Mouse (Mus musculus) cerebellum, adult 8-10 months (tissue): ENCODE measurements around the gene Fkbp4.
A peak's percentile ranks its signal among the peaks of the same experiment; 100 is the strongest.

Source experiments
- DNase-seq: peaks from one replicate; pipeline ENCODE4 v3.0.0; 2022

Fkbp4 gene

DNA sequence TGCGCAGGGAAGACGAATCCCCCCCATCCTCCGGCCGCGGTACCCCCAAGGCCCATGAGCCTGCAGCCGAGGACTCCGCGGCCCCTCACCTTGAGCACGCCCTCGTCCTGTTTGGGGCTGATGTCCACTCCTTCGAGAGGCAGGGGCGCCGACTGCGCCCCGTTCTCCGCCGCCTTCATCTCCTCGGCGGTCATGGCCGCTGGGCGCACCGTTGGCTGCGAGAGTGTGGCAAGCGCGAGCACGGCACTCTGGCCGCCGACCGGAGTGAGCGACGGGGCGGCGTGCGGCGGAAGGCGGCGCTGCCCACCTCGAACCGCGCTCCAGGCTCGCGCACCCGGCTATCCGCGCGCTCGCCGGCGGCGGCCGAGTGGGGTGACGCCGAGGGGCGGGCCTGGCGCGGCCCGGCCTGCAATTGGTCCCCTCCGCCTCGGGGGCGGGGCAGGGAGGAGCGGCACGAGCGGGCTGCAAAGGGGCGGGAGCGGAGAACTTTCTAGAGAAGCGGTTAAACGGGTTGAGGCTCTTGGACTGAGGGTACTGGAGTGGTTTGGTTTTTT lies at the start of gene Fkbp4:
TSS of gene Fkbp4 (minus strand) at position 361 of the 554 bp plus-strand sequence.
- DNase-seq, result peak; percentile 92

DNA sequence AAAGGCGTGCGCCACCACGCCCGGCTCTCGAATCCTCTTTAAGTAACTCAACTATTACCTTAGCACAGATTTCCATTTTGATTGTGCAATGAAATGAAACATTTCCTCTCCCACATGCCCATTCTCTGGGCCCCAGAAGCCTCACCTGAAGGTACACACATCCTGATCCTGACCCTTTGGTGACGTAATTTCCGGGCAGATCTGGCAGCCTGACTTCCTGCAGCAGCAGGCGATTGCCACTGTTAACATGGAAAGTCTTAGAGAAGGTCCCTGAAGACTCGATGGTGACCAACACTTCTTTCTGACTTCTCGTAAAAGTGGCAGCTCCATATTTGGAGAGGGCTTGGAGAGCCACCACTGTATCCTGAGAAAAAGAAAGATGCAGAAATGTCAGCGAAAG lies 49.3 kb upstream of the Fkbp4 start:
- DNase-seq, result no peak

DNA sequence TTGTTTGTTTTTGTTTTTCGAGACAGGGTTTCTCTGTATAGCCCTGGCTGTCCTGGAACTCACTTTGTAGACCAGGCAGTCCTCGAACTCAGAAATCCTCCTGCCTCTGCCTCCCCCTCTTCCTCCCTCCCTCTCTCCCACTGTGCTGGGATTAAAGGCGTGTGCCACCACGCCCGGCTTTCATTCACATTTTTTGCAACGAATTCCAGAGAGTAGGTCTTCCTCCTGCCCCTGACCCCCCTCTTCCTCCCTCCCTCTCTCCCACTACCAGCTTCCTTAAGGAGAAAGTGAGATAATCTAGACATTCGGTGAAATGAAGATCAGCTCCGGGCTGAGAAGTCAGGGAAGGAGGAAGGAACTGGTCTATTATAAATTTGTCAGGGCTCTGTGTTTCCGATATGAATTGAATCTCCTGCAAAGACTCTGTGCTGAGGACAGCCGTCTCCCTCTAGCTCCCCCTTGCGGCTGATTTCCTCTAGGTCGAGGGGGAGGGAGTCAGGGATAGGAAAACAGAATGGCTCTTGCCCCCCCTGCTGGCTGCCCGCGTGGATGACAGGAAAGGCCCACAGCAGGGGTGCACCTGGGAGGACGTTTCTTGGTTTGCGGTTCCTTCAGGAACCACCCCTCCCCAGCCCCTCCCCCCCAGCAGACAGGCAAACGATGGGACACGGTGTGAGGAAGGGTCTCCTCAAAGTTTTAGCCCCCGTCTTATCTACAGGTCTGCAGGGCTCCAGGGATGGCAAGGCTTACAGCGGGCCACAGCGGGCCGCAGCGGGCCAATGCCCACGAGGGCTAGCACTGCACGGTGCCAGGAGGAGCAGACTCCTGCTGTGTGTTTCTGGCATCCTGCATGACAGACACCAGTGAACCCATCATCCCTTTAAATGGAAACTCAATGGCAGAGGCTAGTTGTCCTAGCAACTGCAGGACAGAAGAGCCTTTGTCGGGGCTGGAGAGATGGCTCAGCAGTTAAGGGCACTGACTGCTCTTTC lies 41.3 kb upstream of the Fkbp4 start:
- peak; percentile 98 for DNase-seq

DNA sequence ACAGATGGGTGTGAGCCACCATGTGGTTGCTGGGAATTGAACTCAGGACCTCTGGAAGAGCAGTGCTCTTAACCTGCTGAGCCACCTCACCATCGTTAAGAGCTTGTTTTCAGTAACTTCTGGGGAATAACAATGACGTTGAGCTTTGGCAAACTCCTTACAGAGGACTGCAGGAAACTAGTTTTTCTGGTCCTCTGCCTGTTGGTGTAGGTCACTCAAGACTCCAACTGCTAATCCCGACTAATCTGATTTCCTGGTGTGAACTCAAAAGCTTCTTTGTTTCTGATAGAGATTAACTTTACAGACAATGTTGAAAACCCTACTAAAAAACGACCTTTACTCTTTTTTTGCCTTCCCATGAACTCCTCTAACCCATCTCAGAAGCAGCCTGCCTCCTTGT lies 39.0 kb upstream of the Fkbp4 start:
- DNase-seq, result no peak

DNA sequence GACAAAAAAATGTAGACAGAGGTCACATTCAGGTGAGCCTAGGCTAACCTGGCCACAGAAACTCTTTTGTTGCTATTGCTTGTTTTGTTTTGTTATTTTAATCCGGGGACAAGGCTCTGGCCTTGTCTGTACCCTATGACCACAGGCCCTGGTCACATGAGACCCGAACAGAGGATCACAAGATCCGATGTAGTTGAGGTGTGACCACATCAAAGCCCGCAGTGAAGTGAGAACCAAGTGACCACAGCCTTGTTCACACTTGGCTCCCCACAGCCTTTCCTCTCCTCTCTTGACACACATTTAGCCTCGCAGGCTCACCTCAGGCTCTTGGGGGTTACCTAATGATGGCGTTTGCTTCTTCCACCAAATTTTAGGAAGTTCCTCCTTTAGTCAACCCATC lies 35.6 kb upstream of the Fkbp4 start:
- DNase-seq, result no peak

DNA sequence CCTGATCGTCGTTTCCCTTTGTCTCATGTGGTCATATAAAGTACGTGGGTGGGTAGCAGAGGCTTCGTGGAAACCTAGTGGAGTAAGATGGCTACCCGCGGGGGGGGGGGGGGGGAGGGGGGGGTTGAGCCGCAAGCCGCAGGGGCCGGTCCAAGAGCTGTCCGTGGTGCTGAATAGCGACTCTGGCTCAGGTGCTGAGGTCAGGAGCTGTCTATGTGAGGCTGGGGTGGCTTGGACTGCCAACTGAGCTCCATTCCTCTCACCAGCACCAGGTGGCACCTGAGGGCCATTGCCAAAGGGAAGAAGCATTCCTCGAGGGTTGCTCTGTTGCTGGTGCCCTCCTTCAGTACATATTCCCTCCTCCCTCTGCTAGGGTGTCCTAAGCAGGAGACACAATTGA lies 31.0 kb upstream of the Fkbp4 start:
- no peak for DNase-seq

DNA sequence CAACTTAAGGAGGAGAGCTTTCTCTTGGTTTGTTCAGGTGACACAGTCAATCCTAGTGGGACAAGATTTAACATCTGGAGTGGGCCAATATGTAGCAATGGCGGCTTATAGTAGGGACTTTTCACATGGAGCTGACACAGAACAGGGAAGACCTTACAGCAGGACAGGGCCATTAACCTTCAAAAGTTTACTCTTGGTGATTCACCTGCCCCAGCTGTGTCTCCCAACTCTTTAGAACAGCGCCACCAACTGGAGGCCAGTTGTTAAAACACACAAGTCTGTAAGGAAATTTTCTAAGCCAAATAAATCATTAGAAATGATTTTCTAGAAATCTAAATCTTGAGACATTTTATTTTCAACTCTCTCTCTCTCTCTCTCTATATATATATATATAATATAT lies 28.8 kb upstream of the Fkbp4 start:
- no peak for DNase-seq

DNA sequence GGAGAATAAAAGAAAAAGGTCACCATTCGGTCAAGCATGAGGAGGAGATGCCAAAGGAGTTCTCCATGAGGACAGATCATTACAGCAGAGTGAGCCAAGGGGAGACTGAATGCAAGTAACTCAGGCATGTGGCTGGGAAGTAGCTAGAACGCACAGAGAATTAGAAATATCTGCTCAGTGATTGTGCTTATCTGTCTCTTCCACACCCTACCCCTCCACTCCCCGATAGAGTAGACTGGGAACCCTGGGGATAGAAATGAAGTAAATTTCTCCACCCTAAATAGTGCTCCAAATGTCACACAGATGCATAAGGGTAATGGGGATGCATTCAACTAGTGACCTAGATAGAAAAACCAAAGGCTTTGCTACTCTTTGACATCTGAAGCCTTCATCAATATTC lies 28.1 kb upstream of the Fkbp4 start:
- no peak for DNase-seq

DNA sequence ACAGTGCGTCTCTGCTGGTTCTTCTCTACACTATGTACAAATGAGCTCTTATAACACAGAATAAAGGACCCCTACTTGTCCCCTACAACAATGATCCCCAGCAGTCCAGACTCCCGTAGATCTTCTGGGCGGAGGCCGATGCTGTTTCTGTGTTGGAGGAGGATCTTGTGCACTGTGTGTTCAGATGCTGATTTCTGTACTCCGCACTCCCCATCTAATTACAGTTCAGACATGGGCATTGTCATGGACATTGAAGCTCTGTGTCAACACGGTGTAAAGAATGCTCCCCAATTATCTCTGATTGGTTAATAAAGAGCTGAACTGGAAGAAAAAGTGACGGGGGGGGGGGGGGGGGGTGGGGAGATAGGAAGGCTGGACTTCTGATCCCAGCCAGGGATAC lies 27.6 kb upstream of the Fkbp4 start:
- DNase-seq, result no peak

DNA sequence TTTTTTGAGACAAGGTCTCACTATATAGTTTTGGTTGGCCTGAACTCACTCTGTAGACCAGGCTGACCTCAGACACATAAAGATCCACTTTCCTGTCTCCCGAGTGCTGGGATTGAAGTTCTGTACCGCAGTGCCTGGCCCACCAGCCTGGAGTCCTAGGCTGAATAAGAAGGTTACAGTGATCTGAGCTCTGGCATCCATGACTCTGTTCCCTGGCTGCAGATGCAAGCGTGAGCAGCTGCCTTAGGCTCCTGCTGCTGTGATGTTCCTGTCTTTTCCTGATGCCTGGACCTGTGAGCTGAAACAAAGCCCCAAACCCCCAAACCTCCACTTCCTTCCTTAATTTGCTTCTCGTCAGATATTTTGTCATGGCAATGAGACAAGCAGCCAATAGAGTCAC lies 26.5 kb upstream of the Fkbp4 start:
- no peak for DNase-seq

DNA sequence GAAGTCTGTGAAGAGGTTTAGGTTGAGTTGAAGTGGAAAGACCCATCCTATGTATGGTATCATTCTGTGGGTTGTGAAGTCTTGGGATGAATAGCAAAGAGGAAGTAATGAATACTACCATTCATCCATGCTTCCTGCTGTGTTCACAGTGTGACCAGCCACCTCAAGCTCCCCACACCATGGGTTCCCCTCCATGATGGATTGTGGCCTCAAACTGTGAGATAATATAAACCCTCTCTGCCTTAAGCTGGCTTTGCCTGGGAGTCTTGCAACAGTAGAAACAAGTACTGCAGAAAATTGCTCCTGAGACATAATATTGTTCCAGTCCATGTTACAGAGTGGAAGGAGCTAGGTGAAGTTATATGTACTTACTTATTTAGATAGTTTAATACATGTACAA lies 23.1 kb upstream of the Fkbp4 start:
- DNase-seq, result no peak

DNA sequence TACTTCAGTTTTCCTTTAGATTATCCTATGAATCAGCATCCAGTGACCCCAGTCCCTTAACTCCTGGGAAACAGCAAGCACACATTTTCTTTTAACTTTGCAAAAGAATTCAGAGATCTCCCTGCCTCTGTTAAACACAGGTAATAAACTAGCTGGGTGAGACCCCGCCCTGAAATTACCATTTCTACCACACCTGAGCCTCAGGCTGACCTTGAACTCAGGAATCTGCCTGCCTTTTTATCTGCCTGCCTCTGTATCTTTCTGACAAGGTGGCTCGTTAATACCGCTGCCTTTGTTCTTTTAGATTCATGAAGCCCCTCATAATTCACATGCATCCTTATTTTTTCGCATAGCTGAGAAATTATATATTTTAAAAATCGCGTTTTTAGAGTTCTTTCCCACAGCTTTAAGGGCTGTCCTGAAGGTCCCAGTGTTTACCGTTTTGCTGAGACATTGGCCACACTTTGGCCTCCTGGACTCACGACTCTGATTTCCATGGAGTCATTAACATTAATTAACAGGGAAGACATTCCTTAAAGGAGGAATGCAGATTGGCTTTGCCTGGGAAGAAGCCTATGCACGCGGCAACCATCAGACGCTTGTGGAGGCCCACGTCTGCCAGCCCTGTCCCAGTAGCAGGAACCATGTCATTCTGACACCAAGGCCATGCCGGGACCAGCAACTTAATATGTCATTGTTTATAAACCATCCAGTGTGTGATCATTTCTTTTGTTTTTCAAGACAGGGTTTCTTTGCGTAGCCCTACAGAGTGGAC lies 22.4 kb upstream of the Fkbp4 start:
- DNase-seq, result no peak

DNA sequence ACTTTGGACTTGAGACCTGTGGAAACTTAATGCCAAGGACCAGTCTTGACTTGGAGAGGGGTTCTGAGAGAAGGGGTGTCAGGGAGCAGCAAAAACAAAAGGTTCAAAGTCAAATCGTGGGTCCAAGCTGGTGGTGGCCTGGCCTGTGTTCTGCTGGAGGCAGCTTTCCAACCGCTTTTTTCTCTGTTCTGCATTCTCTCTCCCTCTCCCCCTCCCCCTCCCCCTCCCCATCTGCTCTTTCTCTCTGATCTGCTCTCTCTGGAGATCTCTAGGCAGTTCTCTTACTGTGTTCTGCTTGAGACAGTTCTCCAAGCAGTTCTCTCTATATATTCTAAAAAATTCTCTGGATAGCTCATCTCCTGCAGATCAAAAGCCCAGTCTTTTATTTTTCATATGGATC lies 21.8 kb upstream of the Fkbp4 start:
- DNase-seq, result no peak

DNA sequence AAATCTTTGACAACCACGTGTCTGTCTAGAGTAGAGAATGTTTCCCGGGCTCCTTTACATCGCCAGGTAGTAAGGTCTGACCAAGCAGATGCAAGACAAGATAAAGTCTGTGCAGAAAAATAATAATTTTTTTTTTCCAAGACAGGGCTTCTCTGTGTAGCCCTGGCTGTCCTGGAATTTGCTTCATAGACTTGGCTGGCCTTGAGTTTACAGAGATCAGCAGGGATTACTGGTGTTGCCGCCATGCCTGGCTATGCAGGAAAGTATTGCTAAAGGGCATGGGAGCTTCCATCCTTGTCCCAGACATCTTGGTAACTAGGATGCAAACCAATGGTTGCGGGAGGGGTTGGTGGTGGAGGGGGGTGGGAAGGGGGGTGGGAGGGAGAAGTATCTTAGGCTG lies 18.7 kb upstream of the Fkbp4 start:
- DNase-seq, result no peak

DNA sequence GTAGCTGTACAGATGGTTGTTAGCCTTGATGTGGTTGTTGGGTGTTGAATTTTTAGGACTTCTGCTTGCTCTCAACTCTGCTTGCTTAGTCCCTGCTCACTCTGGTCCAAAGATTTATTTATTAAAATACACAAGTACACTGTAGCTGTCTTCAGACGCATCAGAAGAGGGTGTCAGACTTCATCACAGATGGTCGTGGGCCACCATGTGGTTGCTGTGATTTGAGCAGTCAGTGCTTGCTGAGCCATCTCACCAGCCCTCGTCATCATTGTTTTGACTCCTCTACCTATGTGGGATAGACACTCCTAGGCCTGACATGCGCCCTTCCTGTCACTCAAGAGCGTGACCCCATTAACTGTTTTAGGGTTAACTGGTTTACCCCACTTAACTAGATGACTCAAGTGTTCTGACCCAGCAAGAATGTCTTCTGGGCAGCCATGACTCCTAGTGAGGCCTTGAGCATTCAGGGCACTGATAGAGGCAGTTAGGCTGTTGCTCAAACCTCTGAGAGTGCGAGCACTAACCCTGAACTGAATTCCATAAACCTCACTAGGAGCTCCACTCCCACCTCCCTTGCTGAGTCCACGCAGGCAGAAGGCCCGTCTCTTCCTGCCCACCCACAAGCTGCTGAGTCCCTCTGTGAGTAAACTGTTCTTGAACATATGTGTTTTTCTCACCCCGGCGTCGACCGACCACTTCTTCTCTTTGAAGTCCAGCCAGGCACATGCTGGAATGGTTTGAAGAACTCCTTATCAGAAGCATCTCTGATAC lies 17.5 kb upstream of the Fkbp4 start:
- no peak for DNase-seq

DNA sequence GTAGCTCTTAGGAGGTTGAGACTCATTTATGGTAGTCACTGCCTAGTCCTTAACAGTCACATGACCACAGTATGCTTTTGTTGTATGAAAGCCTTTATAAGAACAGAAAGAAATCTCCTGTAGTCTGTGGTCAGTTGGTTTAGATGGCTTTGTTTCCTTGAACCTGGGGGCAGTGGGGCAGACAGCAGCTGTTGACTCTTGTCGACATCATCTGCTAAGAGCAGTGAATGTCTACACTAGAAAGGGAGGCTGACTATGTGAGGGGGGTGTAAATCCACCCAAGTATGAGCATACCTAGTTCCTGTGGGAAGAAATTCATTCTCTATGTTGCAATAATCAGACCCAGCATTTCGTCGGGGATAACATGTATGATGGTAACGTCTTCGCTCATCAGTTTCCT lies 8.6 kb upstream of the Fkbp4 start:
- DNase-seq, result no peak

DNA sequence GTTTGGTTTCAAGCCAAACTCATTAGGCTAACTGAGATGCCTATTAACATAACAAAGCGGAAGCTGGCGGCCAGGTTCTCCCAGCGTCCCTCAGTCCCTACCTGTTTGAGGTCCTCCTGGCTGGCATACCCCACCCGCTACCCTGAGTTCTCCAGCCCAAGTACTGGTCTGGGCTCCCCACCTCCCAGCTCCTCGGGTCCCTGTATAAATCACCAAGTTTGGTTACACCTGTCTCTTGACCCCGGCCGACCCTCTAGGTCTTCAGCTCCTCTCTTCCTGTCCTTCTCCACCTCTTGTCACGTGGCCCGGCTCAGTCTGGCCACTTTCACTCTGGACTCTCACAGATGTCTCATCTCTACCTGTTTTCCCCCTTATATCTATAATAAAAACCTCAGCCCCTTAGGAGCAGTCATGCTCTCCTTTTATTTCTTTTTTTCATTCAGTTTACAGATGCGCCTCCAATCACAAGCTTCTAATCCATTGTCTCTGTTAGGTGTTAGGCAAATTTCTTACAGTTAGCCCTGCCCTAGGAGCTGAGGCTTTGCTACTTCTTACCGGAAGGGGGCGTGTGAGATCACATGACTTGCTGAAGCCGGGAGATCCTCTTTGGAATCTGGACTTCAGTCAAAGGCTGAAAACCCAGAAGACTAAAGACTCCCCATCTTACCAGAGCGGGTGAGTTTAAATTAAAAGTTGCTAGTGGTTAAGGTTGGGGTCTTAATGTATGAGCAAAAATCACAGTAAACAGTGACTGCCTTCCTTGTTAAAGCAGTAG lies 7.5 kb upstream of the Fkbp4 start:
- no peak for DNase-seq

DNA sequence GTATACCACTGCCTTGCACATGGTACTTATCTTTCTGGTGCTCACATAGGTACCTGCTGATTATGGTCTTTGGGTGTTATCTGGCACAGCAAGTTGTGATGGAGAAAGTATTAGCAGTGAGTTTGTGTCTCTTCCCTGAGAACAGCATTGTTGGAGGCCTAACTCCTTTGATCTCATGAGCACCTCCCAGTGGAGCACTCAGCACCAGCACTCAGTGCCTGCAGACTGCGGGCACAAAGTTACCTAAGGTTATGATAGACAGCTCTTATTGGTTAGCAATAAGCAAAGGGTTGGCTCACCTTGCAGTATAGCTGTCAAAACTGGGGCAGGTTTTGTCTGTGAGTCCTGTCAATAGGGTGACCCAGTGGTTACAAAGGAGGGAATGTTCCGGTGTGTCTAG lies 1.8 kb upstream of the Fkbp4 start:
- no peak for DNase-seq

DNA sequence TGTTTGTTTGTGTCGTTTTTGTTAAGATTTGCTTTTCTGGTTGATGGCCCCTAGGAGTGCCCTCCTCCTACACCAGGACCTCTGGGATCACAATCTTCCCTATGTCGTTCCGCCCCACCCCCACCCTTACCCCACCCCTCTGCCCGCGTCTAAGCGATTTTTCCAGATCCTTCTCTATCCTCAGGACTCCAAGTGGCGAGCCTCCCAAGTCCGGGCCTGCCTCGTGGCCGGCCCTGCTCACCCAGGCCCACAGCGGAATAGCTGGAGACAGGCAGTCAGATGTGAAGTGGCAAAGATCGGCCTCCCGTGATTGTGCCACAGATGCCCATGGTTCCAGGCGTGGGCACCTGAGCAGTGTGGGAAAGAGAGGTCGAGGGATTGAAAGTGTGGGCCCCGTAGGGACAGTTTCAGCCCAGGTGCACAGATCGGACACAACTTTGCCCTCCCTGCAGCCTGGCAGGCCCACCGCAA lies 429 bp upstream of the Fkbp4 start:
- DNase-seq, result peak; percentile 50

DNA sequence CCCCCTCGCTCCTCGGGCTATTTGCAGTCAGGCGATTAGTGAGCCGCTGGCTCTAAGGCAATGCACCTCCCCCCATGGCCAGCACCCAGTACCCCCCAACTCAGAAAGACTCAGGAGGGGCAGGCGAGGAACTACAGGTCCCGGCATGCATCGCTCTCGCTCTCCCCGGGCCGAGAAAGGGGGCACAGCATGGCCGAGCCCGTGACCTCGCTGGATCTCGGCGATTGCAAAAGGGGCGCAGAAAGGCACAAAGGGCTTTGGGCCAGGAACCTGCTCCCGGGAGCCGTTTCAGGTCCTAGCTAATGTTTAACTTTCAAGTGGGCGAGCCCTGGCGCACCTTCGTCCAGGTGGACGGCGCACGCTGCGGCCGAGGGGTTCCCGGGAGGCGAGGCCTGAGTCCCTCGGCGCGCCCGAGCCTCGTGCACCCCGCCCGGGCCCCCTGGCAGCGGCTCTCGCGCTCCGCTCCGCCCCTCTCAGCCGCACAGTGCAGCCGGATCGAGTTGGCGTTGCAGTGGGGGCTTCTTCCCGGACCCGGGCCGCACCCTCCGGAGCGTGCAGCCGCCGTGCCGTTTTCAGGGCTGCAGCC lies 653 bp downstream of the Fkbp4 start:
- peak; percentile 69 for DNase-seq

DNA sequence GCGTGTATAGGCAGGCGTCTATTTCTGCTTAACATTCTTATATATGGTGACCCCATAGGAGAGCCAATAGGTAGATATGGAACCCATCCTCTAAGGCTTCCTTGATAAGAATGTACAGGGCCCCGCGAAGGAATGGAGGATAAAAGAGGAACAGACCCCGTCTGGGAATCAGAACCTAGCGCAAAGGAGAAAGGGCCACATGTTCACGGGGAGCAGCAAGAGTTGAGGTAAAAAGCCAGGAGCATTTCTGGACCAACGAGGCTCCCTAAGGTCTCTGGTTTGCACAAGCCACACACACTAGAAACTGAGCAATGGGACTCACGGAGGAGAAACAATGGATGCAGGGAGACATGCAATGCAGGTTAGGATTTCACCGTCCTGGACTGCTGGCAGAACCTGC lies 1.2 kb downstream of the Fkbp4 start:
- DNase-seq, result no peak
